Mouse (Mus musculus): ENCODE data around the gene Gm44965.

GRCm38 (mm10) chr6:48568036-48568984 is 25.4 kb upstream of the Gm44965 start:
- TF ChIP-seq CTCF (IDR thresholded peaks at IDR 0.05; ENCODE audit: low read depth) (no peak), EP300 (IDR thresholded peaks at IDR 0.05; ENCODE audit: low read depth) (no peak)
